Mouse (Mus musculus): ENCODE measurements around the gene Lrrc34.

GRCm38 (mm10) chr3:30610930-30611329 is 36.7 kb downstream of the Lrrc34 start:
- no peak for TF ChIP-seq CTCF (IDR thresholded peaks at IDR 0.05; ENCODE audit: control insufficient read depth, insufficient read depth, insufficient read length)
- no peak for TF ChIP-seq USF1 (IDR thresholded peaks at IDR 0.05; ENCODE audit: low read depth)
- TF ChIP-seq CEBPB (IDR thresholded peaks at IDR 0.05; ENCODE audit: low read depth): no peak
- no peak for TF ChIP-seq MYOG (IDR thresholded peaks at IDR 0.05; ENCODE audit: control insufficient read depth, extremely low read depth, insufficient read length)
- no peak for TF ChIP-seq MAX (IDR thresholded peaks at IDR 0.05)
